Mouse (Mus musculus): ENCODE measurements at regions not wholly inside any gene's neighbourhood (a gene's known extent, or its start where the extent isn't known, plus 50 kb on each side); places are given as distances from the start of the nearest gene placed in this dataset.

GRCm38 (mm10) chr2:166333818-166334217 is 178.4 kb upstream of the Sulf2 start:
- H3K9me3 ChIP-seq = no peaks in the 10 kb centered on the region
- ATAC-seq (ENCODE audit: borderline replicate concordance, extremely low read depth, low FRiP score, low TSS enrichment) = no peak
- no peak overlapping the region for H3K27ac ChIP-seq
- H3K4me1 ChIP-seq = peaks cover 41% of the 10 kb centered on the region
- H3K9ac ChIP-seq = no peak overlapping the region
- no peak overlapping the region for H3K4me3 ChIP-seq
- H3K4me2 ChIP-seq = no peak overlapping the region
- peaks cover 36% of the 10 kb centered on the region; the same call in 1 of the 2 replicates for H3K27me3 ChIP-seq
- no peaks in the 10 kb centered on the region for H3K36me3 ChIP-seq
- 55% methylated on average over 4 of the region's 4 CpGs for WGBS

GRCm38 (mm10) chr2:166332748-166333417 is 177.4 kb upstream of the Sulf2 start:
- Histone ChIP-seq H3K4me1 (peaks cover 33% of the 10 kb centered on the region), H3K9ac (no peak overlapping the region), H3K27me3 (peaks cover 36% of the 10 kb centered on the region; the same call in 1 of the 2 replicates), H3K4me2 (no peak overlapping the region), H3K4me3 (no peak overlapping the region), H3K9me3 (no peaks in the 10 kb centered on the region), H3K27ac (0 out of 2 replicates have a peak overlapping the region, but pooled peaks have one; percentile 35), H3K36me3 (no peaks in the 10 kb centered on the region)
- peak; percentile 76 for ATAC-seq (ENCODE audit: borderline replicate concordance, extremely low read depth, low FRiP score, low TSS enrichment)
- WGBS = 30% methylated on average over 13 of the region's 13 CpGs

GRCm38 (mm10) chr2:166331192-166331591 is 175.7 kb upstream of the Sulf2 start:
- 92% methylated on average over 4 of the region's 4 CpGs for WGBS
- no peaks in the 10 kb centered on the region for H3K9me3 ChIP-seq
- peaks cover 32% of the 10 kb centered on the region; the same call in 1 of the 2 replicates for H3K27me3 ChIP-seq
- H3K4me3 ChIP-seq = no peak overlapping the region
- no peak overlapping the region for H3K9ac ChIP-seq
- H3K36me3 ChIP-seq = no peaks in the 10 kb centered on the region
- no peak overlapping the region for H3K27ac ChIP-seq
- ATAC-seq (ENCODE audit: borderline replicate concordance, extremely low read depth, low FRiP score, low TSS enrichment) = no peak
- peaks cover 29% of the 10 kb centered on the region for H3K4me1 ChIP-seq
- no peak overlapping the region for H3K4me2 ChIP-seq

DNA sequence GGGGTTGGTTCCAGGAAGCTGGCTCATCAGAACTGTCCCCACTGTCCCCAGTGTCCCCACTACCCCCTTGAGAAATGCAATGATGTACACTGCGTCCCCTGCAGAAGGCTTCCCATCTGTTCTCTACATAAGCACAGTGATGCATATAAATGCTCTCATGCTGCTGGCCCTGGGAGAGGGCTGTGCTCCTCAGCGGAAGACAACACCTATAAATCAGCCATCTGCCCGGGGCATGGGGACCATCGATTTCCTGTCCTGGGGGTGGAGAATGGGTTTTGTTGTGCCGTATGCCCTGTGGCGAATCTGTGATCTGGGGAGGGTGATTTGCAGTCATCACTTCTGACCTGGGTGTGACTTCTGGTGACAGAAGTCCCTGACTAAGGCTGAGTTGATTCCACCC is 174.9 kb upstream of the Sulf2 start:
- Histone ChIP-seq H3K9ac (no peak overlapping the region), H3K4me2 (no peak overlapping the region), H3K4me3 (no peak overlapping the region), H3K36me3 (no peaks in the 10 kb centered on the region), H3K4me1 (peaks cover 29% of the 10 kb centered on the region), H3K9me3 (no peaks in the 10 kb centered on the region), H3K27me3 (peaks cover 25% of the 10 kb centered on the region; the same call in 1 of the 2 replicates), H3K27ac (no peak overlapping the region)
- ATAC-seq (ENCODE audit: borderline replicate concordance, extremely low read depth, low FRiP score, low TSS enrichment) = no peak
- 52% methylated on average over 6 of the region's 6 CpGs for WGBS

DNA sequence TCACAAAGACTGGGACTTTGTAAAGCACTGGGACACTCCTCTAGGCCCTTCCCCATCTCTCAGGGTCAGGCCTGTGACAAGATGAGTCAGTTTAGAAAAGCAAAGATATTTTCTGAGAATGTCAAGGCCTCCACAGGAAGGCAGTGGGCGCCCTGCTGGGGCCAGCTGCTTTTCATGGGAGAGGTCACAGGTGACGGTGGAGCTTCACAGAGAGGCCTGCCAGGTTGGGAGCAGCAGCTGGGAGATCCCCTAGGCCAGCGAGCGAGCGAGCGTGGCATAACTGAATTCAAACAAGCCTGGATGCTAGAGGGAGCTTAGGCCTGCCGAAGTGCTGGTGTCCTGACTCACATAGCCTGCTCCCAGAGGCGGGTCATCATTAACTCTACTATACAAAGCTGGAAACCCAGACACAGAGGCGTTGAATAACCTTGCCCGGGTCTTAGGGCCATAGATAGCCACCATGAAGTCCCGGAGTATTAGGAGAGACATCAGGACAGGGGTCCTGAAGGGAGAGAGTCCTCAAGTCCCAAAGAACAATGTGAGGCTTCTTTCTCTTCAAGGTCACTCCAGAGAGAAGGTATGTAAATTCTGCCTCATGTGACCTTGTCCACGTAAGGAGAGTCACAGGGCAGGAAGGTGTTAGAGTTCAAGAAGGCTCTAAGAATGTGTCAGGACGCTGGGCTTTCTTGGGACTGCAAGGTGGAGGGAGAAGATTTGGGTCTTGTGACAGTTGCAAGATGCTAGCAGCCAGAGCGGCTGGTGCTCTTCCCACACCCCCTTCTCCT is 174.3 kb upstream of the Sulf2 start:
- Histone ChIP-seq H3K27ac (no peak overlapping the region), H3K4me1 (peaks cover 32% of the 10 kb centered on the region), H3K9ac (no peak overlapping the region), H3K36me3 (no peaks in the 10 kb centered on the region), H3K4me3 (no peak overlapping the region), H3K9me3 (no peaks in the 10 kb centered on the region), H3K27me3 (peaks cover 24% of the 10 kb centered on the region; the same call in 1 of the 2 replicates), H3K4me2 (no peak overlapping the region)
- ATAC-seq (ENCODE audit: borderline replicate concordance, extremely low read depth, low FRiP score, low TSS enrichment) = no peak
- 78% methylated on average over 14 of the region's 14 CpGs for WGBS

DNA sequence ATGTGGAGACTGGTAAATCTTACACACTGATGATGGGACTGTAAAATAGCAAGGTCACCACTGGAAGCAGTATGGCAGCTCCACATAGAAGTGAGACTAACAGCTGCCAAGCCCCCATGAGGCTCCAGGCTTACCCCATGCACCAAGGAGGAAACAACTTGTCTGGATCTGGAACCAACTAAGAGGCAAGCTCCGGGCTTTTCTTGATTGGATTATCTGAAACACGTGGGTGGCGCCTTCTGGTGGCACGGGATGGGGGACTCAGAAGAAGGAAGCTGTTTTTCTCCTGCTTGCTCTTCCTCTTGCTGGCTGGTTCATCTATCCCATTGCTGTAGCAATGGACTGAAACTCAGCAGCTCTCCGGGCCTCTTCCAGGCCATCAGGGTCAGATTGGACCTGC is 171.5 kb upstream of the Sulf2 start:
- Histone ChIP-seq H3K4me1 (peaks cover 31% of the 10 kb centered on the region), H3K4me2 (no peak overlapping the region), H3K36me3 (no peaks in the 10 kb centered on the region), H3K9ac (no peak overlapping the region), H3K27ac (no peak overlapping the region), H3K9me3 (no peaks in the 10 kb centered on the region), H3K27me3 (peaks cover 18% of the 10 kb centered on the region; the same call in 1 of the 2 replicates), H3K4me3 (no peak overlapping the region)
- WGBS = 79% methylated on average over 5 of the region's 5 CpGs
- ATAC-seq (ENCODE audit: borderline replicate concordance, extremely low read depth, low FRiP score, low TSS enrichment) = no peak

DNA sequence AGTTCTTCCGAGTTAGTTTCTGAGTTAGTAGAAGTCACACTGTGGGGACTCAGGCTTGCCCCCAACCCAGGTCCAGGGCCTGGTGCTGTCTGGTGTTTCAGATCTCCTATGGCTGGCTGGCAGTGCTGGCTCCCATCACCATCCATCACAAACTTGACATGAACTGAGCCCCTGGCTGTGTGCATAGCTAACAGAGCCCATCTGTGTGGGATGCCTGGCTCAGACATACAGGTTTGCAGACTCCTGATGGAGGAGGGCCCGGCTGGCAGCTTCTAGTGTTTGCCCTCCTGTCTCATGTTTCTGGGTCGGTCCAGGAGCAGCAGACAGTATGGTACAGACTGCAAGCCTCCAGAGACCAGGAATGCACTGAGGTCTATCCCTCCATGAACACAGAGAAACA is 169.5 kb upstream of the Sulf2 start:
- ATAC-seq (ENCODE audit: borderline replicate concordance, extremely low read depth, low FRiP score, low TSS enrichment) = peak; percentile 24; the same call in 1 of the 2 replicates
- Histone ChIP-seq H3K9ac (no peak overlapping the region), H3K27ac (peak overlapping the region; percentile 24; the same call in 1 of the 2 replicates), H3K4me3 (no peak overlapping the region), H3K4me2 (no peak overlapping the region), H3K4me1 (peaks cover 31% of the 10 kb centered on the region), H3K27me3 (peaks cover 10% of the 10 kb centered on the region; the same call in 1 of the 2 replicates), H3K9me3 (no peaks in the 10 kb centered on the region), H3K36me3 (no peaks in the 10 kb centered on the region)
- WGBS = 40% methylated on average over 3 of the region's 3 CpGs

DNA sequence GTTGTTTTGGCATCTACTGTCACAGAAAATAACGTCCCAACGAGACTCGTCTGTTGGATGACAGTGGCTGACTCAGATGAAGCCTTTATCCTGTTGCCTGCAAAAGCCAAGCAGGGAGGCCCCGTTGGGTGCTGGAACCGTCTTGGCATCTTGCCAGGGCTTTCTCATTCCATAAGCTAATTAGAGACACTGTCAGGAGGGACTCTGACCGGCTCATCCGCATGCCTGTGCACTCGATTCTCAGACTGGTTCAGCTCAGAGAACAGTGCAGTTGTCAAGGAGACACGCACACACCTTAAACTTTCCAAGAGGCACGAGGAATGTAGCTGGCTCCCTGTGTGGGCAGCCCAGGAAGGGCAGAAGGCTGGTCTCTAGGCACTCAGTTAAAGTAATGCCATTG is 169.0 kb upstream of the Sulf2 start:
- 17% methylated on average over 10 of the region's 10 CpGs for WGBS
- Histone ChIP-seq H3K4me2 (no peak overlapping the region), H3K36me3 (no peaks in the 10 kb centered on the region), H3K9me3 (no peaks in the 10 kb centered on the region), H3K4me1 (peaks cover 31% of the 10 kb centered on the region), H3K4me3 (no peak overlapping the region), H3K27me3 (peaks cover 8% of the 10 kb centered on the region; the same call in 1 of the 2 replicates), H3K9ac (no peak overlapping the region), H3K27ac (peak overlapping the region; percentile 24)
- ATAC-seq (ENCODE audit: borderline replicate concordance, extremely low read depth, low FRiP score, low TSS enrichment) = peak; percentile 68; the same call in 1 of the 2 replicates

DNA sequence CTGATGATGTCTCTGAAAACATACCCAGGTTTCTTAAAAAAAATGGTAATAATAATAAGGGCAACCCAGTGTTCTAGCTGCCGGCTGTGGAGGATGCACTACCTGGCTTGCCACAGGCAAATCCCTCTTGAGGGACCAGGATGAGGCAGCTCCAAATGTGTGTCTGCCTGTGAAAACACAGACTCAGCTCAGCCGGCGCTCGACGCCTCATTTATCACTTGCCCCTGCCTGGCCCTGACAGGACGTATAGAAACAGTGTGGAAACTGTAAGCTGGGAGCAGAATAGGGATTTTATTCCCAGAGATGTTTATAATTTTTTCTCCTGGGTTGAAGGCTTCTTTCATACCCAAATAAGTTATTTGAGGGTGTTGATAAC is 167.2 kb upstream of the Sulf2 start:
- no peak overlapping the region for H3K4me2 ChIP-seq
- H3K4me3 ChIP-seq = no peak overlapping the region
- 0 out of 2 replicates have a peak, but pooled peaks have one; percentile 32 for ATAC-seq (ENCODE audit: borderline replicate concordance, extremely low read depth, low FRiP score, low TSS enrichment)
- WGBS = 29% methylated on average over 6 of the region's 6 CpGs
- no peaks in the 10 kb centered on the region for H3K36me3 ChIP-seq
- peaks cover 15% of the 10 kb centered on the region for H3K27me3 ChIP-seq
- peak overlapping the region; percentile 65 for H3K27ac ChIP-seq
- no peaks in the 10 kb centered on the region for H3K9me3 ChIP-seq
- peaks cover 31% of the 10 kb centered on the region for H3K4me1 ChIP-seq
- no peak overlapping the region for H3K9ac ChIP-seq

DNA sequence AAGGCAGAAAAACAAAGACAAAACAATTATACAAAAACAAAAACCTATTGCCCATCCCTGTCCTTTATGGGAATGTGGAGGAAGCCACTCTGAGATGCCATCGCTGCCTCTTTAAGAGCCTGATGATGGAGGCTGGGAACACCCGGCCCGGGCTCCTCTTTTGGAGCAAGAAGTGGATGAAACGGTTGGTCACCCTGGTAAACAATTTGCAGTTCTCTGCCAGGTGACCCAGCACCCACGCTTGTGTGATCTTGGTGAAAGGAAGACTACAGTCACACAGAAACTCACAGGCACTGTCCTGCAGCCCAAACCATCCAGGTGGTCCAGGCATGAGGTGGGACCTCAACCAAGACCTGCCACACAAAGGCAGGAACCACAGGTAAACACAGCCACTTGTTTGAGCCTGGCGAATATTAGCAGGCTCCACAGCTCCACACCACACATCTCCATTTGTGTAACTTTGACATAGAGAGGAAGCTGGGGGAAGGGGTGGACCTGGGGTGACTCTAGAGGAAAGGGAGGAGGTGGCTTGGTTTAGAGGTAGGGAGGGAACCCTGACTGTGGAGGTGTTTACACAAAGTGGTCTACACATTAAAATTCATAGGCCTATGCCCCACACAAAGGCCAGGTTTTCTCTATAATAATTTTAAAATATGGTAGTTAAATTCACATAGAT is 166.7 kb upstream of the Sulf2 start:
- Histone ChIP-seq H3K4me1 (peaks cover 31% of the 10 kb centered on the region), H3K4me3 (no peak overlapping the region), H3K36me3 (no peaks in the 10 kb centered on the region), H3K9me3 (no peaks in the 10 kb centered on the region), H3K27ac (no peak overlapping the region), H3K9ac (no peak overlapping the region), H3K4me2 (no peak overlapping the region), H3K27me3 (peaks cover 20% of the 10 kb centered on the region)
- ATAC-seq (ENCODE audit: borderline replicate concordance, extremely low read depth, low FRiP score, low TSS enrichment) = no peak
- WGBS = 53% methylated on average over 6 of the region's 6 CpGs

DNA sequence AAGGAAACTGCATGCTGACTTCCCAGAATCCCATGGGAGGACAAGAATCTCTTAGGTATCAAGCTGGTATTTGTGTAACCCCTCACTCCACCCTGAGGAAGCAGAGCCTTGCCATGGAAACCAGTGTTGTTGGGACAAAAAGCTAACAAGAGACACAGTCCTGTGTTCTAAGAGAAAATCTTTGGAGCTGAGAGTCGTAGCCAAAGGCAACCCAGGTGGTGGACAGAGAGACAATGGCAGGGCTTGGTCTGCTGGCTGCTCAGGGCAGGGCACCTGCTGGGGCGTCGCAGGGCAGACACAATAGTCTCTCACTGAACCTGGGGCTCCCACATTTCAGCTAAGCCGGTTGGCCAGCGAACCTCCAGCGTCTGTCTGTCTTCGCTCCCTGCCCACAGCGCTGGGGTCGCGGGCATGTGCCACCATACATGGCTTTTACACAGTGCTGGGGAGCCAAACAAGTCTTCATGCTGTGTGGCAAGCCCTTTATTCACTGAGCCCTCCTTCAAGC is 161.0 kb upstream of the Sulf2 start:
- H3K27ac ChIP-seq = no peak overlapping the region
- peaks cover 66% of the 10 kb centered on the region for H3K27me3 ChIP-seq
- no peaks in the 10 kb centered on the region for H3K36me3 ChIP-seq
- H3K4me1 ChIP-seq = no peaks in the 10 kb centered on the region
- no peak for ATAC-seq (ENCODE audit: borderline replicate concordance, extremely low read depth, low FRiP score, low TSS enrichment)
- WGBS = 46% methylated on average over 10 of the region's 10 CpGs
- no peak overlapping the region for H3K9ac ChIP-seq
- H3K4me3 ChIP-seq = no peak overlapping the region
- no peak overlapping the region for H3K4me2 ChIP-seq
- no peaks in the 10 kb centered on the region for H3K9me3 ChIP-seq

Measured in lung, embryonic 15.5 days (tissue).